Mouse (Mus musculus) kidney, embryonic 15.5 days (tissue): ENCODE data around the gene Ovca2. TPM values are rescaled to one million over a fixed set of nuclear protein-coding genes. Genes with fewer than 3 reads are reported as not detected.

ENCODE experiments used
- ATAC-seq: fragments of 200-750 bp; cut with Nextera tagmentation; replicated peaks from 2 replicates; pipeline ENCODE4 v1.8.0; 2017; ENCODE audit warnings: moderate TSS enrichment; ENCODE audit not compliant: low FRiP score
- H3K27ac ChIP-seq: fragments of 300-500 bp; sonication (generic); 2 replicates; pipeline ENCODE4 v1.5.1; 2015; ENCODE audit warnings: mild to moderate bottlenecking, inconsistent platforms
- H3K27me3 ChIP-seq: fragments of 300-500 bp; sonication (generic); 2 replicates; pipeline ENCODE4 v1.6.1; 2015; ENCODE audit warnings: inconsistent platforms
- H3K36me3 ChIP-seq: fragments of 300-500 bp; sonication (generic); 2 replicates; pipeline ENCODE4 v1.6.1; 2015; ENCODE audit warnings: inconsistent platforms
- H3K4me1 ChIP-seq: fragments of 300-500 bp; sonication (generic); 2 replicates; pipeline ENCODE4 v1.6.1; 2015; ENCODE audit warnings: inconsistent platforms
- H3K4me2 ChIP-seq: fragments of 300-500 bp; sonication (generic); 2 replicates; pipeline ENCODE4 v1.6.1; 2015; ENCODE audit warnings: moderate library complexity, mild to moderate bottlenecking, inconsistent platforms
- H3K4me3 ChIP-seq: fragments of 300-500 bp; sonication (generic); replicated peaks from 2 replicates; pipeline ENCODE4 v1.5.1; 2015; ENCODE audit warnings: mild to moderate bottlenecking, inconsistent platforms
- H3K9ac ChIP-seq: fragments of 300-500 bp; sonication (generic); 2 replicates; pipeline ENCODE4 v1.6.1; 2015; ENCODE audit warnings: mild to moderate bottlenecking, inconsistent platforms
- H3K9me3 ChIP-seq: fragments of 300-500 bp; sonication (generic); replicated peaks from 2 replicates; pipeline ENCODE4 v1.6.1; 2016; ENCODE audit warnings: inconsistent platforms
- WGBS: fragments of 180-500 bp; shearing (Covaris S2); methylation state at CpG from one replicate; pipeline ENCODE4 v1.1.7; 2015; ENCODE audit warnings: mixed read lengths; 5-methylcytosine and 5-hydroxymethylcytosine counted together
- polyA plus RNA-seq: library from polyadenylated mRNA; unstranded; fragments of >200 nt; fragmentation: Nextera tagmentation; extraction: Ambion mirVana; gene quantifications from 2 replicates; pipeline ENCODE4 v1.2.1, GENCODE M21; 2015

Ovca2 gene
- polyA plus RNA-seq, 1 experiment from 2014 or later = 25.3 TPM

DNA sequence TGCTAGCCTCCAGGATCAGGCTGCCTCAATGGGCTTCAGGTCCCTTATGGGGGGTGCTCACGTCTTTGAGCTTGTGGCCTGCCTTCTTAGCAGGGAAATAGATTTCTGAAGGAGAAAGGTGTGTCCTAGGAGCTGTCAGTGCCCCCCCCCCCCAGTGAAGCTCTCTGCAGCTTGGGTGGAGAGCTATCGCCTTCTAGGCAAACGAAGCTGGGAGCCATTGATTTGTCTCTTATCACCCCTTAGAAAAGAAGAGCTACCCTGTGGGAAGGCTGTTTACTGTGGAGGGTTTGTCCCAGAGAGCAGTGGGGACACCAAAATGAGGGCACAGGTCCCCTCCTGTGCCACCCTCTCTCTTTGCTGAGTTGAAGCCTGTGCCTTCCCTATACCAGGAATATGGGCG, 31.5 kb upstream of the Ovca2 start:
- 82% methylated on average over 4 of the region's 4 CpGs for WGBS
- ATAC-seq = no peak

GRCm38 (mm10) chr11:75209363-75209762, 30.7 kb upstream of the Ovca2 start:
- Histone ChIP-seq H3K4me3 (no peak overlapping the region), H3K4me2 (no peak overlapping the region), H3K4me1 (peaks cover 38% of the 10 kb centered on the region), H3K27me3 (no peaks in the 10 kb centered on the region), H3K36me3 (no peaks in the 10 kb centered on the region), H3K9me3 (no peaks in the 10 kb centered on the region), H3K9ac (no peak overlapping the region), H3K27ac (no peak overlapping the region)
- 63% methylated on average over 4 of the region's 4 CpGs for WGBS
- ATAC-seq = no peak

More for the DNA sequence above, 31.5 kb upstream of the Ovca2 start:
- Histone ChIP-seq H3K36me3 (no peaks in the 10 kb centered on the region), H3K9me3 (no peaks in the 10 kb centered on the region), H3K27me3 (no peaks in the 10 kb centered on the region), H3K27ac (no peak overlapping the region), H3K4me3 (no peak overlapping the region), H3K4me1 (peaks cover 41% of the 10 kb centered on the region), H3K9ac (no peak overlapping the region), H3K4me2 (no peak overlapping the region)

DNA sequence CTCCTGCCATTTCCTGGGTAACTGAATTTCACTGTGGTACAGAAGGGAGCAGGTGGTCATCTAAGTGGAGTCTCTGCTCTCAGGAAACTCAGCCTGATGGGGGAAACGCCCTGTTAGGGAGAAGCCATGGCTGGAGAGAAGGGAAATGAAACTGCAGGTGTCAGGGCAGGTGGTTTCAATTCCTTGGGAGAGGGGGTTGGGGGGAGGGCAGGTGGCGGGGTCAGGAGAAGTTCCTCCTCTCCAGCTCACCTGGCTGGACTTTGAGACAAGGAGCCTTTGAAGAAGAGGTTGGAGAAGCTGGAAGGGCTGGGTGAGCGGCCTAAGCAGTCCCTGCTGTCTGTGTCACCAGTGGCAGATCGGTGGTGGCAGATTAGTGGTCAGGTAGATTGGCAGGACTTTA, 27.7 kb upstream of the Ovca2 start:
- Histone ChIP-seq H3K27me3 (no peaks in the 10 kb centered on the region), H3K36me3 (no peaks in the 10 kb centered on the region), H3K4me2 (no peak overlapping the region), H3K4me1 (peaks cover 19% of the 10 kb centered on the region), H3K9me3 (no peaks in the 10 kb centered on the region), H3K4me3 (no peak overlapping the region), H3K27ac (no peak overlapping the region), H3K9ac (no peak overlapping the region)
- WGBS = 75% methylated on average over 4 of the region's 4 CpGs
- ATAC-seq = no peak

GRCm38 (mm10) chr11:75204472-75204871, 25.8 kb upstream of the Ovca2 start:
- H3K27ac ChIP-seq = no peak overlapping the region
- H3K9me3 ChIP-seq = no peaks in the 10 kb centered on the region
- WGBS = 40% methylated on average over 9 of the region's 9 CpGs
- H3K4me1 ChIP-seq = peaks cover 18% of the 10 kb centered on the region
- no peak overlapping the region for H3K9ac ChIP-seq
- H3K27me3 ChIP-seq = 0 out of 2 replicates have a peak, but pooled peaks cover 7% of the 10 kb centered on the region
- H3K4me3 ChIP-seq = no peak overlapping the region
- no peak for ATAC-seq
- no peak overlapping the region for H3K4me2 ChIP-seq
- no peaks in the 10 kb centered on the region for H3K36me3 ChIP-seq

- no peak for ATAC-seq
- Histone ChIP-seq H3K4me1 (peaks cover 18% of the 10 kb centered on the region), H3K9me3 (no peaks in the 10 kb centered on the region), H3K4me3 (no peak overlapping the region), H3K4me2 (no peak overlapping the region), H3K27ac (no peak overlapping the region), H3K27me3 (peaks cover 8% of the 10 kb centered on the region; the same call in 1 of the 2 replicates), H3K36me3 (no peaks in the 10 kb centered on the region), H3K9ac (no peak overlapping the region)
- WGBS = 79% methylated on average over 4 of the region's 4 CpGs
Observed at GRCm38 (mm10) chr11:75203926-75204325, 25.3 kb upstream of the Ovca2 start.

GRCm38 (mm10) chr11:75201721-75202120, 23.1 kb upstream of the Ovca2 start:
- H3K27me3 ChIP-seq = peaks cover 27% of the 10 kb centered on the region
- no peaks in the 10 kb centered on the region for H3K36me3 ChIP-seq
- no peak overlapping the region for H3K9ac ChIP-seq
- ATAC-seq = no peak
- H3K27ac ChIP-seq = no peak overlapping the region
- WGBS = 36% methylated on average over 8 of the region's 8 CpGs
- H3K9me3 ChIP-seq = no peaks in the 10 kb centered on the region
- H3K4me2 ChIP-seq = no peak overlapping the region
- H3K4me1 ChIP-seq = peaks cover 18% of the 10 kb centered on the region
- H3K4me3 ChIP-seq = no peak overlapping the region

- 88% methylated on average over 12 of the region's 12 CpGs for WGBS
- Histone ChIP-seq H3K4me1 (peaks cover 25% of the 10 kb centered on the region), H3K4me2 (no peak overlapping the region), H3K9me3 (no peaks in the 10 kb centered on the region), H3K27ac (no peak overlapping the region), H3K36me3 (no peaks in the 10 kb centered on the region), H3K27me3 (peaks cover 35% of the 10 kb centered on the region), H3K4me3 (no peak overlapping the region), H3K9ac (no peak overlapping the region)
- no peak for ATAC-seq
Observed at GRCm38 (mm10) chr11:75200935-75201334, 22.3 kb upstream of the Ovca2 start.

DNA sequence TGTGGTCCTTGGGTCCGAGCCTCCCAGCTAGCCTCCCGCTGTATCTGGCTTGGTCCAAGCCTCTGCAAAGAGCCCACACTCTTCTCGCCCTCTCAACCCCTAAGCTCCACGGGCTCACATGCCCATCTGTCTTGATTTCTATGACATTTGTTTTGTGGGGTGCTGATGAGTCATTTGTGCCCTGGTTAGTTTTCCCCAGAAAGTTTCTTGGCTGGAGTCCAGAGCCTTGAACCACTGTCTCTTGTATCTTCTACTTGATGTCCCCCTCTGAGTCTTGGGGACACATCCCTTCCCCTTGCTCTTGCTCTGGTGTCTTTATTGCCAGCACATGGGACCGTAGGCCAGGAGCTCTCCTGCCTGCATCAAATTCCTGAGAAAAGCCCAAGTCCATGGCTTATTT, 21.3 kb upstream of the Ovca2 start:
- Histone ChIP-seq H3K4me2 (no peak overlapping the region), H3K27ac (no peak overlapping the region), H3K36me3 (no peaks in the 10 kb centered on the region), H3K9me3 (no peaks in the 10 kb centered on the region), H3K4me3 (no peak overlapping the region), H3K4me1 (peaks cover 34% of the 10 kb centered on the region), H3K27me3 (peaks cover 45% of the 10 kb centered on the region), H3K9ac (no peak overlapping the region)
- ATAC-seq = no peak
- WGBS = 78% methylated on average over 5 of the region's 5 CpGs

GRCm38 (mm10) chr11:75198792-75199191, 20.2 kb upstream of the Ovca2 start:
- Histone ChIP-seq H3K27ac (no peak overlapping the region), H3K4me1 (peaks cover 39% of the 10 kb centered on the region), H3K27me3 (peaks cover 56% of the 10 kb centered on the region), H3K4me2 (no peak overlapping the region), H3K9ac (no peak overlapping the region), H3K9me3 (no peaks in the 10 kb centered on the region), H3K4me3 (no peak overlapping the region), H3K36me3 (no peaks in the 10 kb centered on the region)
- 63% methylated on average over 4 of the region's 4 CpGs for WGBS
- ATAC-seq = no peak

DNA sequence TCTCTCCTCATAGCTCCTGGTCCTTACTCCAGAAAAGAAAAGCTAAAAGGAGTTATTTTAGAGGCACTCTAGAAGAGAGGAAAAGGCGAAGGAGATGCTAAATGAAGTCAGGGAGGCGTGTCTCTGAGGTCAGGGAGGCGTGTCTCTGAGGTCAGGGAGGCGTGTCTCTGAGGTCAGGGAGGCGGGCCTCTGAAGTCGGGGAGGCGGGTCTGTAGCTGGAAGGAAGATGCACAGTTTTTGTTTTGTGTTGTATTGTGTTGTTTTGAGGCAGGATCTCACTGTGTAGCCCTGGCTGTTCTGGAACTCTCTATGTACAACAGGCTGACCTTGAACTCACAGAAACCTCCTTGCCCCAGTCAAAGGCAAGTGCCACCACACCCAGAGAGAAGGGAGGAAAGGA, 19.3 kb upstream of the Ovca2 start:
- H3K9ac ChIP-seq = no peak overlapping the region
- ATAC-seq = no peak
- H3K4me1 ChIP-seq = peaks cover 48% of the 10 kb centered on the region
- H3K36me3 ChIP-seq = no peaks in the 10 kb centered on the region
- H3K4me3 ChIP-seq = no peak overlapping the region
- H3K4me2 ChIP-seq = no peak overlapping the region
- no peak overlapping the region for H3K27ac ChIP-seq
- H3K27me3 ChIP-seq = peaks cover 65% of the 10 kb centered on the region
- H3K9me3 ChIP-seq = no peaks in the 10 kb centered on the region
- 47% methylated on average over 7 of the region's 7 CpGs for WGBS

- ATAC-seq = no peak
- Histone ChIP-seq H3K27ac (no peak overlapping the region), H3K36me3 (no peaks in the 10 kb centered on the region), H3K27me3 (peaks cover 81% of the 10 kb centered on the region), H3K9ac (no peak overlapping the region), H3K4me3 (no peak overlapping the region), H3K4me2 (no peak overlapping the region), H3K4me1 (peaks cover 48% of the 10 kb centered on the region), H3K9me3 (no peaks in the 10 kb centered on the region)
- 48% methylated on average over 6 of the region's 6 CpGs for WGBS
Observed at GRCm38 (mm10) chr11:75196131-75196530, 17.5 kb upstream of the Ovca2 start.

DNA sequence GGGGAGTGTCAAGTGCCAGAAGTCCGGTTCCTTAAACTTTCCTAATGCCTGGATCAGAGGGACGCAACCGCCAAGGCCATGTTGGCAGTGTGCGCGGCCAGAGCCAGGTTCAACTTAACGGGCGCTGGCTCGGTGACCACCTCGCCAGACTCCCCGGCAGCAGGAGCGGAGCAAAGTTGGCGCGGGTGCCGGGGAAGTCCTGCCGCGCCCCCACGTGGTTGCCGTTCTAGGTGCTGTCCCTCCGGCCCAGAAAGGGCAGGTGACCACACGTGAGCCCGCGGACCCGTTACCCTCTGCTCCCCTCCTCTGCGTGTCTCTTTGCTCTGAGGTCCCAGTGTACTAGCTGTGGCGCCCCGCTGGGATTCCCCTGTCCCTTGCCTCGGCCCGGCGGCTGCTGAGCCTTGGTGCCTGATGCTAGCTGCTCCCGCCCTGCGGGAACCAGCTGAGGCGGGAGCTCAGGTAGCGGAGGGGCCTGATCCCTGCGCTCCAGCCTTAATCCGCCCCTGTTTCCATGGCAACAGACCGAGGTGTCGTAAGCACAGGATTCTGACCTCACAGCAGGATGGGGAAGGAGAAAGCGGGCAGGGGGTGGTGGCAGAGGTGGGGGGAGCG, 16.3 kb upstream of the Ovca2 start:
- 0% methylated on average over 39 of the region's 39 CpGs for WGBS
- Histone ChIP-seq H3K36me3 (no peaks in the 10 kb centered on the region), H3K27me3 (peaks cover 74% of the 10 kb centered on the region), H3K4me2 (peak overlapping the region; percentile 89), H3K9me3 (no peaks in the 10 kb centered on the region), H3K9ac (peak overlapping the region; percentile 42), H3K4me1 (peaks cover 49% of the 10 kb centered on the region), H3K4me3 (peak overlapping the region; percentile 60), H3K27ac (no peak overlapping the region)
- ATAC-seq = peak; percentile 40
